8 mouse cellular contexts compared by ENCODE assay signal in the genomic region with DNA sequence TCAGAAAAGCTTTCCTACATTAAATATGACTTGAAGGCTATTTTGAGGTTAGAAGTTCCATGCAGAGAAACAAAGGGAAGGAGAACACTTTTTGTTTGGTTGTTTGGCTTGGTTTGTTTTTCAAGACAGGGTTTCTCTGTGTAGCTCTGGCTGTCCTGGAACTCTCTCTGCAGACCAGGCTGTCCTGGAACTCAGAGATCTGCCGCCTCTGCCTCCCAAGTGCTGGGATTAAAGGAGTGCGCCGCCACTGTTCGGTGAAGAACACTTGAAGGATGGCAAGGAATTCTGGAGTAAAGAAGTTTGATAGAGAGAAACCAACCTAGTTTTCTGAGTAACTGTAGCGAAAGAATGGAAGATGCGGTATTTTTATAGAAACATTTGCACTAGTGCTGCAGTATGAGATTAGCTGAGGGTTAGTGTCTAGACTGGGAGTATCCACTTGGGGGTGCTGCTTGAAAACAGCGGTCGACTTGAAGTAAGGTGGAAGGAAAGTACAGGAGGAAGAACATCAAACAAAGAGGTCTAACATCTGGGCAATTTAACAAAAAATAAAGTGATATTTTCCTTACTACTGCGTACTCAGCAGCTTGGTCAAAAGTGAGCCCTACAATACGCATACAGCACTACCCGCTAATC. TPM values are rescaled to one million over a fixed set of nuclear protein-coding genes. Genes with fewer than 3 reads are reported as not detected.
DNase-seq lines count a peak whose midpoint lies in the region; ATAC-seq and TF ChIP-seq lines count a peak whose summit lies in the region.

No protein-coding gene starts in this region.

- no peak overlapping the region for H3K27ac ChIP-seq in kidney, embryonic 14.5 days (ENCODE audit: low read depth, low read length)
- H3K27ac ChIP-seq in bone marrow, adult 2 months (ENCODE audit: control insufficient read depth, insufficient read depth, low read depth, low read length, poor library complexity), result no peak overlapping the region
- no peak overlapping the region for H3K27ac ChIP-seq in forebrain, postnatal 0 days (ENCODE audit: low read depth, low read length)
- H3K27ac ChIP-seq in liver, embryonic 16.5 days (ENCODE audit: low read length), result peak overlapping the region; percentile 92

- no peak for TF ChIP-seq CTCF in bone marrow, adult 2 months (IDR thresholded peaks at IDR 0.05; ENCODE audit: control insufficient read depth, insufficient read depth, low read length)
- peak; percentile 67 for TF ChIP-seq CTCF in forebrain, postnatal 0 days (IDR thresholded peaks at IDR 0.05; ENCODE audit: low read depth)

- WGBS in kidney, embryonic 14.5 days, result 3% methylated on average over 11 of the region's 11 CpGs
- WGBS in bone marrow, adult 2 months, result 4% methylated on average over 11 of the region's 11 CpGs
- WGBS in forebrain, postnatal 0 days, result 1% methylated on average over 11 of the region's 11 CpGs
- WGBS in liver, embryonic 16.5 days (ENCODE audit: insufficient replicate concordance), result 2% methylated on average over 11 of the region's 11 CpGs

- peak overlapping the region; percentile 29 for H3K4me2 ChIP-seq in kidney, embryonic 14.5 days (replicated peaks; ENCODE audit: low read depth, low read length)
- H3K4me2 ChIP-seq in forebrain, postnatal 0 days (ENCODE audit: low read depth), result peak overlapping the region; percentile 86
- H3K4me2 ChIP-seq in liver, embryonic 16.5 days (ENCODE audit: low read depth, low read length), result peak overlapping the region; percentile 64

- peaks cover 9% of the 10 kb centered on the region; the same call in 1 of the 2 replicates for H3K4me1 ChIP-seq in kidney, embryonic 14.5 days (ENCODE audit: control insufficient read depth, insufficient read depth, low read length)
- H3K4me1 ChIP-seq in bone marrow, adult 2 months (ENCODE audit: control insufficient read depth, insufficient read depth, low read length), result no peaks in the 10 kb centered on the region; the same call in 1 of the 2 replicates
- 0 out of 2 replicates have a peak, but pooled peaks cover 5% of the 10 kb centered on the region for H3K4me1 ChIP-seq in forebrain, postnatal 0 days (ENCODE audit: insufficient read depth)
- peaks cover 30% of the 10 kb centered on the region for H3K4me1 ChIP-seq in liver, embryonic 16.5 days (ENCODE audit: control insufficient read depth, low read depth, low read length)

- H3K27me3 ChIP-seq in kidney, embryonic 14.5 days (ENCODE audit: control insufficient read depth, insufficient read depth, low read length), result no peaks in the 10 kb centered on the region
- H3K27me3 ChIP-seq in forebrain, postnatal 0 days (ENCODE audit: insufficient read depth, low read length), result no peaks in the 10 kb centered on the region
- H3K27me3 ChIP-seq in liver, embryonic 16.5 days (ENCODE audit: control insufficient read depth, insufficient read depth, low read depth, low read length), result no peaks in the 10 kb centered on the region

- TF ChIP-seq POLR2A in bone marrow, adult 2 months (IDR thresholded peaks at IDR 0.05; ENCODE audit: borderline replicate concordance, control insufficient read depth, low read depth, low read length), result no peak

- peak overlapping the region; percentile 72 for H3K4me3 ChIP-seq in kidney, embryonic 14.5 days (ENCODE audit: low read length)
- H3K4me3 ChIP-seq in bone marrow, adult 2 months (replicated peaks; ENCODE audit: control insufficient read depth, low read depth, low read length), result peak overlapping the region; percentile 85
- peak overlapping the region; percentile 84 for H3K4me3 ChIP-seq in forebrain, postnatal 0 days (ENCODE audit: low read depth, low read length)
- peak overlapping the region; percentile 94 for H3K4me3 ChIP-seq in liver, embryonic 16.5 days (ENCODE audit: low read depth, low read length)

- DNase-seq in kidney, adult 11 months, result no peak
- no peak for DNase-seq in forebrain, postnatal 0 days
- DNase-seq in right cerebral cortex, postnatal 14 days, result no peak
- no peak for DNase-seq in testis, postnatal 10 days (ENCODE audit: low spot score)
- no peak for DNase-seq in cerebellum, adult 9-10 months

- no peak overlapping the region for H3K9ac ChIP-seq in kidney, embryonic 14.5 days (ENCODE audit: low read depth, low read length)
- no peak overlapping the region for H3K9ac ChIP-seq in forebrain, postnatal 0 days
- peak overlapping the region; percentile 62 for H3K9ac ChIP-seq in liver, embryonic 16.5 days (ENCODE audit: low read depth, low read length)

- H3K9me3 ChIP-seq in kidney, embryonic 14.5 days (ENCODE audit: control insufficient read depth, low read length), result no peaks in the 10 kb centered on the region
- H3K9me3 ChIP-seq in forebrain, postnatal 0 days (ENCODE audit: low read length), result no peaks in the 10 kb centered on the region
- H3K9me3 ChIP-seq in liver, embryonic 16.5 days (replicated peaks; ENCODE audit: control insufficient read depth, low read length), result no peaks in the 10 kb centered on the region

- ATAC-seq in kidney, embryonic 14.5 days (ENCODE audit: low FRiP score, low TSS enrichment), result peak; percentile 65; the same call in 1 of the 2 replicates
- peak; percentile 87 for ATAC-seq in forebrain, postnatal 0 days
- ATAC-seq in liver, embryonic 16.5 days (ENCODE audit: low read depth), result peak; percentile 64

- H3K36me3 ChIP-seq in kidney, embryonic 14.5 days (ENCODE audit: control insufficient read depth, insufficient read depth, low read length), result peaks cover 4% of the 10 kb centered on the region; the same call in 1 of the 2 replicates
- H3K36me3 ChIP-seq in forebrain, postnatal 0 days (ENCODE audit: insufficient read depth), result no peaks in the 10 kb centered on the region
- H3K36me3 ChIP-seq in liver, embryonic 16.5 days (ENCODE audit: control insufficient read depth, insufficient read depth), result no peaks in the 10 kb centered on the region

RNA-seq across cellular contexts. Expression of a gene that starts 10.9 kb away (rescaled TPM):
- polyA plus RNA-seq in kidney, embryonic 14.5 days (2014; fragmentation: Nextera tagmentation; extraction: Ambion mirVana), result 79.6 and 97.2 TPM in 2 replicates
- 177 and 217 TPM in 2 replicates for polyA plus RNA-seq in bone marrow, adult 2 months (2011; ENCODE audit: insufficient read depth, insufficient read length, low replicate concordance, missing spikeins)
- 140 and 162 TPM in 2 replicates for total RNA-seq in forebrain, postnatal 0 days (2014; rRNA removed)
- polyA plus RNA-seq in forebrain, postnatal 0 days (2015; fragmentation: Nextera tagmentation; extraction: Ambion mirVana), result 82.6 and 90.4 TPM in 2 replicates
- 20.2 and 23.1 TPM in 2 replicates for polyA plus RNA-seq in liver, embryonic 16.5 days (2015; fragmentation: Nextera tagmentation; extraction: Ambion mirVana)

RNA-seq across cellular contexts. Expression of a gene that starts 11.2 kb away (rescaled TPM):
- polyA plus RNA-seq in kidney, embryonic 14.5 days (2014; fragmentation: Nextera tagmentation; extraction: Ambion mirVana), result 39.5 and 54.4 TPM in 2 replicates
- 42.0 and 51.5 TPM in 2 replicates for polyA plus RNA-seq in bone marrow, adult 2 months (2011; ENCODE audit: insufficient read depth, insufficient read length, low replicate concordance, missing spikeins)
- total RNA-seq in forebrain, postnatal 0 days (2014; rRNA removed), result 10.6 and 11.2 TPM in 2 replicates
- 9.0 and 11.3 TPM in 2 replicates for polyA plus RNA-seq in forebrain, postnatal 0 days (2015; fragmentation: Nextera tagmentation; extraction: Ambion mirVana)
- 12.8 and 13.7 TPM in 2 replicates for polyA plus RNA-seq in liver, embryonic 16.5 days (2015; fragmentation: Nextera tagmentation; extraction: Ambion mirVana)

RNA-seq across cellular contexts. Expression of a gene that starts 19.8 kb away (rescaled TPM):
- polyA plus RNA-seq in kidney, embryonic 14.5 days (2014; fragmentation: Nextera tagmentation; extraction: Ambion mirVana), result 80.6 and 114 TPM in 2 replicates
- polyA plus RNA-seq in bone marrow, adult 2 months (2011; ENCODE audit: insufficient read depth, insufficient read length, low replicate concordance, missing spikeins), result 36.1 and 52.2 TPM in 2 replicates
- total RNA-seq in forebrain, postnatal 0 days (2014; rRNA removed), result 38.0 and 51.6 TPM in 2 replicates
- 49.7 and 67.3 TPM in 2 replicates for polyA plus RNA-seq in forebrain, postnatal 0 days (2015; fragmentation: Nextera tagmentation; extraction: Ambion mirVana)
- polyA plus RNA-seq in liver, embryonic 16.5 days (2015; fragmentation: Nextera tagmentation; extraction: Ambion mirVana), result 38.5 and 41.9 TPM in 2 replicates

RNA-seq across cellular contexts. Expression of a gene that starts 52.6 kb away (rescaled TPM):
- polyA plus RNA-seq in kidney, embryonic 14.5 days (2014; fragmentation: Nextera tagmentation; extraction: Ambion mirVana), result 2.8 and 4.2 TPM in 2 replicates
- polyA plus RNA-seq in bone marrow, adult 2 months (2011; ENCODE audit: insufficient read depth, insufficient read length, low replicate concordance, missing spikeins), result 1.2 and 1.9 TPM in 2 replicates
- total RNA-seq in forebrain, postnatal 0 days (2014; rRNA removed), result 5.3 and 7.0 TPM in 2 replicates
- polyA plus RNA-seq in forebrain, postnatal 0 days (2015; fragmentation: Nextera tagmentation; extraction: Ambion mirVana), result 3.6 and 4.6 TPM in 2 replicates
- 2.4 and 2.8 TPM in 2 replicates for polyA plus RNA-seq in liver, embryonic 16.5 days (2015; fragmentation: Nextera tagmentation; extraction: Ambion mirVana)

RNA-seq across cellular contexts. Expression of a gene that starts 57.6 kb away (rescaled TPM):
- 9.0 and 17.0 TPM in 2 replicates for polyA plus RNA-seq in kidney, embryonic 14.5 days (2014; fragmentation: Nextera tagmentation; extraction: Ambion mirVana)
- polyA plus RNA-seq in bone marrow, adult 2 months (2011; ENCODE audit: insufficient read depth, insufficient read length, low replicate concordance, missing spikeins), result 2.8 and 5.3 TPM in 2 replicates
- total RNA-seq in forebrain, postnatal 0 days (2014; rRNA removed), result 17.5 and 22.5 TPM in 2 replicates
- 18.7 and 20.9 TPM in 2 replicates for polyA plus RNA-seq in forebrain, postnatal 0 days (2015; fragmentation: Nextera tagmentation; extraction: Ambion mirVana)
- 4.0 and 4.7 TPM in 2 replicates for polyA plus RNA-seq in liver, embryonic 16.5 days (2015; fragmentation: Nextera tagmentation; extraction: Ambion mirVana)

Comparison
In these comparisons a context has a peak if more than half of its experiments do, and no peak if none do; other contexts are left out.
1. H3K4me2 ChIP-seq: peak in every context shown above with its lines; median percentile 86 in forebrain, postnatal 0 days; 64 in liver, embryonic 16.5 days; 29 in kidney, embryonic 14.5 days.